Mouse (Mus musculus): ENCODE data around the gene Becn1.

DNA sequence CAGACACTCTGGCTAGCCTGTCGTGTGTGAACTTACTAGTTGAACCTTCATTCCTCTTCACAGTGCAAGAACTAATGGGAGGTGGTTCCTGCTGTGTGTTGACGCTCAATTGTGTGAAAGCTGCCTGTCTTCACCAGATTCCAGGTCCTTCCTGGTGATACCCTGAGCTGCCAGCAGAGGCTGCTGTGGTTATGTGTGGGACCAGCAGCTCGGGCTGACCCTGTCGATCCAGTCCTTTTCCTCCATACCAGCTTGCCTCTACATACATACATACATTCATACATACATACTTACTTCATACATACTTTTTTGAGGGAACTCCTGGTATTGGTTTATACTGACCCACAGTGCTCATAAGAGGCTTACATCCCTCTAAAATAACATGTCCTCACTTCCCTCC lies 21.5 kb upstream of the Becn1 start:
- TF ChIP-seq MAX (IDR thresholded peaks at IDR 0.05) (no peak), CTCF (IDR thresholded peaks at IDR 0.05; ENCODE audit: control insufficient read depth, insufficient read depth, insufficient read length) (peak; percentile 77)
